Mouse (Mus musculus) urinary bladder, postnatal 0 days (tissue): ENCODE measurements around the gene Cenpe. TPM values are rescaled to one million over a fixed set of nuclear protein-coding genes. Genes with fewer than 3 reads are reported as not detected.

ENCODE experiments used
- polyA plus RNA-seq: library from polyadenylated mRNA; unstranded; fragments of >200 nt; fragmentation: Nextera tagmentation; extraction: Ambion mirVana; gene quantifications from 2 replicates; pipeline ENCODE4 v1.2.1, GENCODE M21; 2015

The Cenpe gene
- 3.7 and 5.5 TPM in 2 replicates for polyA plus RNA-seq

GRCm38 (mm10) chr3:135211805-135212657 lies at the start of gene Cenpe:
TSS of gene Cenpe (plus strand) at chr3:135212537.

GRCm38 (mm10) chr3:135280669-135281415 lies 68.5 kb downstream of the Cenpe start, which contains the start of gene Bdh2:
TSS of gene Bdh2 (plus strand) at chr3:135281221.

GRCm38 (mm10) chr3:135307411-135308259 lies 95.3 kb downstream of the Cenpe start, which contains the start of gene Slc9b2:
TSS of gene Slc9b2 (plus strand) at chr3:135307700.

Other genes with a start within 250 kb of the Cenpe start
- 3.5 and 5.7 TPM in 2 replicates for gene Bdh2, start 68.7 kb downstream of the Cenpe start, polyA plus RNA-seq
- gene Slc9b2, start 95.2 kb downstream of the Cenpe start, polyA plus RNA-seq = 0.25 and 0.43 TPM in 2 replicates
- 0.11 and 0.34 TPM in 2 replicates for gene Slc9b1, start 135.5 kb downstream of the Cenpe start, polyA plus RNA-seq
- gene Cisd2, start 211.4 kb downstream of the Cenpe start, polyA plus RNA-seq = 27.2 and 31.5 TPM in 2 replicates
- gene Ube2d3, start 225.6 kb downstream of the Cenpe start, polyA plus RNA-seq = 371 and 425 TPM in 2 replicates